Mouse (Mus musculus) liver, embryonic 14.5 days (tissue): Measurements from ENCODE around the gene Kcnj16. TPM values are rescaled to one million over a fixed set of nuclear protein-coding genes. Genes with fewer than 3 reads are reported as not detected.

Experiments
- ATAC-seq: fragments of 200-750 bp; cut with Nextera tagmentation; 2 replicates; pipeline ENCODE4 v1.8.0; 2017; ENCODE audit warnings: moderate number of reproducible peaks, mild to moderate bottlenecking, moderate library complexity; ENCODE audit not compliant: insufficient read depth
- DNase-seq, 3 experiments: peaks; one replicate each; pipeline ENCODE4 v3.0.0-alpha.2; 2012 to 2013; ENCODE audit warnings: low read depth in 3 of 3, low spot score in 3 of 3
- H3K27ac ChIP-seq: fragments of 300-500 bp; sonication (generic); 2 replicates; pipeline ENCODE4 v1.5.1; 2014; ENCODE audit warnings: moderate library complexity, mild to moderate bottlenecking, control low read depth, inconsistent platforms
- H3K27me3 ChIP-seq: fragments of 300-500 bp; sonication (generic); 2 replicates; pipeline ENCODE4 v1.6.1; 2014; ENCODE audit warnings: mild to moderate bottlenecking, low read length, moderate library complexity; ENCODE audit not compliant: control insufficient read depth, insufficient read depth
- H3K36me3 ChIP-seq: fragments of 300-500 bp; sonication (generic); replicated peaks from 2 replicates; pipeline ENCODE4 v1.6.1; 2014; ENCODE audit warnings: low read depth; ENCODE audit not compliant: control insufficient read depth, insufficient read depth
- H3K4me1 ChIP-seq, 2 experiments: fragments of 200-500 bp in 1 of 2; fragments of 300-500 bp in 1 of 2; sonication (generic) in 1 of 2; replicated peaks; 2 replicates each; pipeline ENCODE4 v1.6.1; 2012 to 2014; ENCODE audit warnings: antibody characterized with exemption in 1 of 2, inconsistent platforms in 1 of 2, low read length in 1 of 2; ENCODE audit not compliant: control insufficient read depth in 2 of 2, insufficient read depth in 2 of 2
- H3K4me2 ChIP-seq: fragments of 300-500 bp; sonication (generic); 2 replicates; pipeline ENCODE4 v1.6.1; 2014; ENCODE audit warnings: low read depth, mild to moderate bottlenecking, control low read depth, moderate library complexity
- H3K4me3 ChIP-seq, 2 experiments: fragments of 200-500 bp in 1 of 2; fragments of 300-500 bp in 1 of 2; sonication (generic) in 1 of 2; 2 replicates each; pipeline ENCODE4 v1.5.1; 2012 to 2014; ENCODE audit warnings: low read depth in 2 of 2, low read length in 2 of 2, mild to moderate bottlenecking in 2 of 2, control low read depth in 1 of 2, inconsistent platforms in 1 of 2, moderate library complexity in 1 of 2; ENCODE audit not compliant: insufficient read depth in 1 of 2
- H3K9ac ChIP-seq: fragments of 300-500 bp; sonication (generic); replicated peaks from 2 replicates; pipeline ENCODE4 v1.6.1; 2014; ENCODE audit warnings: mild to moderate bottlenecking, control low read depth, moderate library complexity
- H3K9me3 ChIP-seq: fragments of 300-500 bp; sonication (generic); 2 replicates; pipeline ENCODE4 v1.6.1; 2016; ENCODE audit warnings: low read length, mixed read lengths; ENCODE audit not compliant: control insufficient read depth
- CTCF ChIP-seq: IDR thresholded peaks from 2 replicates; pipeline ENCODE4 v1.5.1; 2016; ENCODE audit warnings: antibody characterized with exemption, low read depth, control low read depth
- EP300 ChIP-seq: IDR thresholded peaks from 2 replicates; pipeline ENCODE4 v1.6.1; 2016; ENCODE audit warnings: antibody characterized with exemption, low read depth
- polyA plus RNA-seq, 2 experiments: library from polyadenylated mRNA; depleted of rRNA in 1 of 2; stranded (reverse) in 1 of 2; unstranded in 1 of 2; fragments of >200 nt; fragmentation: Nextera tagmentation in 1 of 2; extraction: Ambion mirVana in 1 of 2; gene quantifications; 2 replicates each; pipeline versions ENCODE4 v1.2.1 to v1.2.3; 2012 to 2014

Kcnj16 gene
- polyA plus RNA-seq, 2 experiments, result 0.06 TPM; not detected in 1

- Histone ChIP-seq H3K36me3 (no peaks in the 10 kb centered on the region), H3K27ac (no peak overlapping the region), H3K27me3 (peaks cover 18% of the 10 kb centered on the region), H3K4me2 (no peak overlapping the region), H3K4me1 (no peaks in the 10 kb centered on the region), H3K9me3 (no peaks in the 10 kb centered on the region), H3K9ac (no peak overlapping the region), H3K4me3 (no peak overlapping the region)
- ATAC-seq, result no peak
- DNase-seq, result no peak
- no peak for TF ChIP-seq EP300
- TF ChIP-seq CTCF, result no peak
Measured at GRCm38 (mm10) chr11:111070460-111070859, 102.6 kb downstream of the Kcnj16 start.

- no peaks in the 10 kb centered on the region for H3K27me3 ChIP-seq
- H3K4me3 ChIP-seq, result no peak overlapping the region
- no peak overlapping the region for H3K9ac ChIP-seq
- DNase-seq (no peak), ATAC-seq (no peak)
- no peaks in the 10 kb centered on the region for H3K4me1 ChIP-seq
- no peaks in the 10 kb centered on the region for H3K9me3 ChIP-seq
- H3K36me3 ChIP-seq, result no peaks in the 10 kb centered on the region
- no peak overlapping the region for H3K27ac ChIP-seq
- H3K4me2 ChIP-seq, result no peak overlapping the region
- TF ChIP-seq EP300 (no peak), CTCF (no peak)
Measured at GRCm38 (mm10) chr11:111074131-111074530, 106.3 kb downstream of the Kcnj16 start.

Other genes with a start within 250 kb of the Kcnj16 start
- 0.28 and 0.30 TPM in 2 replicates for gene Kcnj2, start 98.1 kb downstream of the Kcnj16 start, polyA plus RNA-seq (2012; rRNA removed)
- 0.09 and 0.10 TPM in 2 replicates for gene Kcnj2, start 98.1 kb downstream of the Kcnj16 start, polyA plus RNA-seq (2014; fragmentation: Nextera tagmentation; extraction: Ambion mirVana)